Mouse (Mus musculus) skeletal muscle tissue, adult 2 months (tissue): ENCODE results near the gene P2ry14.
A peak's percentile ranks its signal among the peaks of the same experiment; 100 is the strongest.

Experiments used
- DNase-seq: peaks from one replicate; pipeline ENCODE4 v3.0.0-alpha.2; 2012; ENCODE audit warnings: low read depth, low spot score

The P2ry14 gene

DNA sequence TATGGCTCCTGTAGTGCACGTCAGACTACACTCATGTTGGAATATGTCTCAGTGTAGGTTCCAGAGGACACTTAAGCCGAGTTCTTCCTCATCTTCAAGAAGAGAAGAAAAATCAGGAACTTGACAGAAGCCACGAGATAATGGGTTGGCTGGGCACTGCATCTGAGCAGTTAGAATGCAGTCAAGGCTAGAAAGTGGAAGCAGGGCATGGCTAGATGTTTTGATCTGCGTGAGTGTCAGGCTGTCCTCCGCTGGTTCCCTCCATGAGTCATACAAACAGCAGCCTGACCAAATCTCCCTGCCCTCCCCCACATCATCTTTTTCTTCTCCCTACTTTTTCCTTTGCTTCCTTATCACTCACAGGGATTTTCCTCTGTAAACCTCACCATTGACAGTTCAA lies at the start of gene P2ry14:
Gene P2ry14, minus strand, starts transcription at position 195 of the 400 bp plus-strand sequence.
- DNase-seq = peak; percentile 13

DNA sequence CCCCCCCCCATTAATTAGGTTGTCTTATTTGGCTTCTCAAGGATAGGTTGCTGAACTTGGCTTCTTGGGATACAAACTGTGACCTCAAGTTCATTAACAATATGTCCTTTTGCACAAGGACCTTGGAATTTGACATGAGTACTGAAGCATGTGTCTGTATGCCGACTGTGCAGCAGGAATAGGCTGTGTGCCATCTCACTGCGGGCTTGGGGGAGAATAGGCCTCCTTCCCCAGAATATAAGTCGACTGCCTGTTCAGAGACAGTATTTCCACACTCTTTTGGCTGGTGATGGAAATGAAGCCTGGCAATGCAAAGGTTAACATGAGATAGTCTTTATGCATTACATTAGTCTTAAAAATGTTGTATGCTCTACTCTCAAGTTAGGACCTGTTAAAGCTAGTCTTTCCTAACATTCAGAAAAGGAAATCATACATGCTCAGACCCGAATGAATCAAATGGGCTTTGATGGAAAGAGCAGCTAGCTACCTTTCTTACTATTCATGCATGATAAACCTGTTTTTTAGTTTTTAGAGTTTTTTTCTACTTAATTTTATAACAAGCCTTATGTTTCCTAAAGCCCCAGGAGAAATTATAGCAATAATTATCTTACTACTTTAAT lies 44.0 kb upstream of the P2ry14 start:
- no peak for DNase-seq

DNA sequence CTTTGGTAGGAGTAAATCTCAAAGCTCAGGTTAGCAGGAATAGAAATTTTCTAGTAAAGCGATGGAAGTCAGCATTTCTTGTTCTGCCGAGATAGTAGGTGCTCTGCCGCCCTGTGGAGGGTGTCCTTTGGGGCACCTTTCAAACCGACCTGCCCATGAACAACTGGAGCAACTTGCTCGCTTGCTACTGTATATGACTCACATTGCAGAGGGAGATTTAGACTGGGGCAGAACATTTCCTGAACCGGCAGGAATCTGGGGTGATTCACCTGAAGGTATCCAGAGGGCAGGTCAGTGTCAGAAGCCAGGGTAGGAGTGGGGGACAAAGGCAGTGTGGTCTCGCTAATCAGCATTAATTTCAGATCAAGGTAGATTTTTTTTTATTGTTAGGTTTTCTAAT lies 41.5 kb upstream of the P2ry14 start, which contains the start of gene Gpr87:
Gene Gpr87, minus strand, starts transcription at position 167 of the 400 bp plus-strand sequence.
- DNase-seq = no peak

DNA sequence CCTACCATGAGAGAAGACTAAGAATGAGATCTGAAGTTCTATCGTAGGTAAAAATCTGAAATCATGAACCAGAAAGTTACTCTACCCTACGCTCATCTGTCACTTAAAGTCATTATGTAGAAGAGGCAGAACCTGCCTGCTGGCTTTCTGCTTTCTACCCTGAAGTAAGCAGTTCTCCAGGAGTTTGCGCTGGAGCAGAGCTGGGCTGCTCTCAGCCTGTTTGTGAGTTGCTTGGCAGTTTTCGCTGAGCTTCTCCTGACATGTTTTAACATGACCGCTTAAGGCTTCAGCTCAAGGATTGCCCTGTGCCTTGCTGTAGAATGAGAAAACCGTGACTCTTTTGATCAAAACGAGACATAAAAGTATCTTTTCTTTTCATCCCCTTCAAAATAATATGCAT lies 40.7 kb upstream of the P2ry14 start:
- no peak for DNase-seq

DNA sequence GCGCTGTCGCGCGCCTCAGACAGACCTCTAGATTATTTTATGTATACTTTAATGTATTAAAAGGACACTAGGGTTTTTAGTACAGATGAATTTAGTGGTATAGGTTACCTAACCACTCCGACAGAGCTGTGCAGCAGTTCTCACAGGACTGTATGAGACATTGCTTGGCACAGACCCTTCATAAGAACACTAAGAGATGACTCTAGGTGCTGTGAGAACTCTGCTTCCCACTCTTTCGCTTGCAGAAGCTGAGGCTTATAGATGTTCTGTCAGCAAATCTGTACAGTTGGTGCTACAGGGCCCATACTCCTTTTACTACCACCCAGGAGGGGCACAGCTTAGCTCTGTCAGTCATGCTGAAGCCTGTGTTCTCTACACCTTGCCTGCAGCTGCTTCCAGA lies 38.3 kb upstream of the P2ry14 start:
- no peak for DNase-seq

DNA sequence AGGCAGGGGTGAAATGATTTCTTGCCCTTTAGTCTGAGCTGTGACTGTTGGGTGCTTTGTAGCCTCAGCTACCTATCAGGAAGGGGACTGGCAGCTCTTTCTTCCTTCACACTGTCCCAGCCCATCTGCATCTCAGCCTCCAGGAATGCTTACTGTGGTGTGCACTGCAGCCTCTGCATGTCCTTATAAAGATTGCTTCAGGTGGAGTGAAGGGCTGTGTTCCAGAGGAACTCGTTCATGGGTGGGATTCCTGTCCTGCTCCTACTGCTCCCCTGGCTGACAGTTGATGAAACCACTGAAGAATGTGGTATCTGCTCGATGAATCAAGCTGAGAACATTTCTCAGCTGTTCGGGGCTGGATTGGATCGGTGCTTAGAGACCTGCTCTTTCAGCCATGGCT lies 33.9 kb upstream of the P2ry14 start:
- DNase-seq = no peak

DNA sequence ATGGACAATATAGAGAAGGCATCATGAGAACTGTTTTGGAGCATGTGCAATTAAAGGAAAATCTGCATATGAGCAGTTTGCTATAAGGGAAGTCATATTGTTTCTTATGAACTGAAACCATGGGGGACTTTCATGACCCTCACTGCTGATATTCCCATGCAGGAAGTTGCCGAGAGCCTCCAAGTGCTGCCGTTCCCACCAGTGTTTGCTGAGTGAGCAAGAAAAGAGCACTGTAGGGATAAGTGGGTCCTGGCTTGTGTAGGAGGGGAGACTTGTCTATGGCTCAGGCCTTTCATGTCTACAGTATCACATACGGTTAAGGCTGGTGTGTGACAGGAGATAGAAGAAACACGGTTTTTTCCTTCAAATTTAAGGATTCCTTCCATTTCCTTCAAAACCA lies 32.2 kb upstream of the P2ry14 start:
- no peak for DNase-seq

DNA sequence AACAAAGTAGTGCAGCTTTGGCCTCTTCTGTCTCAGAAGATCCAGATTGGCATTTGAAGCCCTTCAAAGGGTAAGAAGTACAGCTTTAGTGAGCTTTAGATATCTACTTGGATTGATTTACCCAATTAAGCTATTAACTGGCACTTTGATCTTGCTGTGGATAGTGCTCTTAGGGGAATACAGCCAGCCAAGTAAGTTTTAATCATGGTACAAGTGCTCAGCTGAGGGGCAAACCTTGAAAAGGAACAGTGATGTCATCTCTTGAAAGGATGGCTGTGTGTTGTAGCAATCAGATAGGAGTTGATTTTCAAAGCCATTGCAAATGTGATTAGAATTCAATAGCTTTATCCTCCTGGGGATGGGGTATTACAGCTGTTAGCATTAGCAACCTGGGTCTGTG lies 28.7 kb upstream of the P2ry14 start:
- DNase-seq = no peak

DNA sequence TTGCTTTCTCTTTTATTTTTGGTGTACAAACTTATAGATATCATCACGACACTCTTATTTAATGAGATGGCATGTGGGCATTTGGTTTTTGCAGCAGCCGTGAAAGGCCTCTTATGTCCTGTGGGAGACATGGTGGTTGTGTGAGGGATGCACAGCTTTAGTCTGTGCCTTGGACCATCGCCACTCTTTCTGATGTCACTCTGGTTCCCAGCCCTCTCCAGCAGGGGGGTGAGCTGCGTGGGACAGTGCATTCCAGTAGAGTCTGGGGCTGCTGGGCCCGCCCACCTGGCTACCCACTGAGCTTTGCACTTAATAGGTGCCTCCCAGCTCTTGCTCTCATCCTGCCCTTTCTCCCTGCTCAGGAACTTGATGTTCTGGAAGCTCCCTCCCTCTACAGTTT lies 27.7 kb upstream of the P2ry14 start:
- DNase-seq = no peak

DNA sequence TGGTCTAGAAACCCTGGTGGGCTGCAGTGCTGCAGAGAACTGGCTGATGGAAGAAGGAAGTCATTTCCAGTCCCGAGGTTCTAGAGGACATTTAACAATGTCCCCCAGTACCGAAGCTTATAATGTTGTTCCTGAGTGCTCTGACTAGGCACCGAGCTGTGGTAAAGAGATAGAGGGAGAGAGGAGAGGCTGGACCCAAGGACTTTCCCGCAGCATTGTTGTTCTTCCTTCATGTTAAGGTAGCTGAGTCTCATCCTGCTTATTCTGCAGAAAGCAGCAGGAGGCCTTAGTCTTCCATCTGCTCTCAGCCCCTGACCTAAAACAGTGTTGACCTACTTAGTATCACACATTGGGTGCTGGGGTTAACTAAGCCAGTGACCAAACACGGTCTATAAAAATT lies 23.5 kb upstream of the P2ry14 start:
- no peak for DNase-seq

DNA sequence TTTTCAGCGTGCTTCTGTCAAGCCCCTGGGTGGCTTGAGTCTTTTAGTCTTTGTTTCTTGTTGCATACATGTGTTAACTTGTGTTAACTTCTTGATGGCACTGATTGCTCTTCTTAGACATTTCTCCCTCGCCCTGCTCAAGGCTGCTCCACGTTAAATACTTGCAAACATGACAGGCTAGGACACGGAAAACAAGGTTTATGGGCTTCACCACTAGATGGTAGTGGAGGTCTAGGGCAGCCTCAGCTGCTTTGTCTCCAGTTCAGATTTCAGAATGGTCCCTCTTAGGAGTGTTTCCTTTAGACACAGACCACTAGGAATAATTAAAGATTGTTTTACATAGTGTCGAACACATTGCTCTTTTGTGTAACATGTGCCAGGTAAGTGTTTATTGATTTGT lies 21.8 kb upstream of the P2ry14 start:
- peak; percentile 10 for DNase-seq

DNA sequence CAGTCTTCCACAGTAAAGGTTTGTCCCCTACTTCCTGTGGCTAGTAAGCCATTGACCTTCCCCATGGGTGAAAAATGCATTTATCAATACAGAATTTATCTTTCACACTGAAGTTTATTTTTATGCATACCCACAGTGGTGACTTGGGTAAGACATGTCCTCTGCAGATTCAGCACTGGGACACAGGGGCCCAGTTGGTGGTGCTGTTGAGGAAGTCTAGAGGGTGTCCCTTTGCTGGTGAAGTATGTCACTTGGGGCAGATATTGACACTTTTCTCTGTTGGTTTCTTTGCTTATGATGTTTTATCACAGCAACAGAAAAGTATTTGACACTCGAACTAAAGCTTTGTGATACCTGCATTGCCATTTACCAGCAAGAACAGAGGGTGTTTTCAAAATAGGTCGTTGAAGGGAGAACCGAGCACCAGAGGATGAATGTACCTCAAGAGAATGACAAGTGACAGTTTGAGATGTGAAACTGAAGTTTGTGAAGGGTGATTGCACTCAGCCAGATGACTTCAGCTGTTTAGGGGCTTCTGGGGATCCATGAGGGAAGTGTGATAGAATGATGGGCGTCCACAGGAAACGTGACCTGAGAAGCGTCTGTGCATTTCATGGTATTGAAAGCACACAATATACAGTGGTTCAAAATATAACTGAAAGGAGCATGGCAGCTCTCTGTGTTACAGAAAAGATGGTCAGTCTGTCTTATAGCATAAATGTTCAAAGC lies 21.2 kb upstream of the P2ry14 start:
- DNase-seq = no peak

DNA sequence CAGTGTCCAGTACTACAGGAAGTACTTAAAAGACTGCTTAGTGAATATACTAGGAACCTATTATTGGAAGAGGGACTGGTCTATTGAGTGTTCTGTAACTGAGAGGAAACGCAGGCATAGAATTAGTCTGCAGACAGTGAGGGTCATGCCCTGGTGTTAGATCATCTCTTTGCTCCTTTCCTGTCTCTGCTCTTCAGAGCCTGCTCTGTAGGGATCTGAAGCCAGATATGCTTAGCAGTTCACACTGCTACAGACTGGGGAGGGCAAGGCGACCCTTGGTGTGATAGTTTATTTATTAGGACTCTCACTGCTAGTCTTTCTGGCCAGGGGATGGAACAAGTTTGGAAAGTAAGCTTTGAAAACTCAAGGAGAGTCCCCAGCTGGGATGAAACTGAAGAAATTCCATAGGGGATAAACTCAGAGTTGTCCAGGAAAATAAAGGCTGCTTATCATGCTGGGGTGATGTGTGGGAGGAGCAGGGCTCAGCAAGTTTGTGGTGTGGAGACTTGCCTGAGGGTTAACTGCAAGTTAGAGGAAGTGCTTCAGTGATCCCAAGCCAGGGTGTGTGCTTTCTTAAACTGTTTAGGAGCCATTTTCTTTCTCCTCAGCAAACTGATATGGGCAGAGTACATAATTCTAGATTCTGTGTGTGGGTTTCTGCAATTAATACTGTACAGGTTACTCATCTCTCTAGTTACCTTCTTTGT lies 16.7 kb upstream of the P2ry14 start:
- no peak for DNase-seq

DNA sequence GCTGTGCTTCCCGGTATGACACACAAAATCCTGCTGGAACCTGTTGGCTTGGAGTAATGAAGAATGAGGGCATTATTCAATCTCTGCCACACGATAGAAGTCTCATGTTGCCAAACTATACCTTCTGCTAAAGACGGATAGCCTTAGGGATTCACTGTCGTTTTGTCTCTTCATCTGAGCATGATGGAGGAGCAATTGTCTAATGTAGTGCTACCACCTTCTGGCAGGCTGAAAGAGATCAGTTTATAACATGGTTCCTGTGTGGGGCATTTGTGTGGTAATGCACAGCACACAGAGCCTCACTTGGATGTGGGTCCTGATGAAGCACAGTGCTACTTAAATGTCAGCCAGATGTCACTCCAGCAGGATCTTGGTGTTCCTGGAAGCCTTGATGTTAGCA lies 15.8 kb upstream of the P2ry14 start:
- no peak for DNase-seq

DNA sequence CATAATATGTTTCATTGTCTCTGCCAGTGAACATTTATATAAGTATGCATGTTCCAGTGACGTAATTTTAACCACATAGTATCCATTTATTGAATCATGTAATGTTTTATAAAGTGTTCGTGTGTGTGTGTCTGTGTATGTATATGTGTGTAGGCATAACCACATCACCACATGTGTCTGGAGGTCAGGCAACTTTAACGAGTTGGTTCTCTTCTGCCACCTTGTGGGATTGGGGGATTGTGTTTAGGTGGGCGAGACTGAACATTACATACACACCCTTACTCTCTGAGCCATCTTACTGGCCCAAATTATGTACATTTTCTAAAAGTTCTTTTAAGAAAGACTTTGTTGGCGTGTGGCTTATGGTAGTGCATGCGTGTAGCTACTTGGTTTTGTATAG lies 15.1 kb upstream of the P2ry14 start:
- no peak for DNase-seq

DNA sequence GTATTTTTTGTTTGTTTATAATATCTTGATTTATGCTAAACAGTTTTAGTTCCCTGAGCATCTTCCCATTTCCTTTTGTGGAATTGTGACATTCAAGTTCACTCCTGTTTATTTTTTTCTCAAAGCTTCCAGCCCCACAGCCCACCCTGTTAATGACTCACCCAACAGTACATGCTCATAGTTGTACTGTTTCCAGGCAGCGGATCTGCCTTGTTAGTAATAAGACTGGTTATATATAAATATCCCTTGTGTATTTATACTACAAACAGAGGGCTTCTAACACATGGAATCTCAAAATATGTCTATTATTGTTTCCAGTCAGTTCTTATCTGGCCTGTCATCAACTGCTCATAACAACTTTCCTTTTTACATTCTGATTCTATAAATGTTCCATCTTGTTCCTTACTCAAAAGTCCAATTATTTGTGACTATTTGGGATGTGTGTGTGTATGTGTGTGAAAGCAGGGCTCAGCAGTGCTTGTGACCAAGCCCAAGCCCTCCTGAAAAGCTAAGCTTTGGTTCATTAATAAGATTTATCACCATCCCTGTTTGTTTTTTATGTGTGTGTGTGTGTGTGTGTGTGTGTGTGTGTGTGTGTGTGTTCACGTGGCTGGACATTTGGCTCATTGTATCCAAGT lies 14.1 kb upstream of the P2ry14 start:
- no peak for DNase-seq

DNA sequence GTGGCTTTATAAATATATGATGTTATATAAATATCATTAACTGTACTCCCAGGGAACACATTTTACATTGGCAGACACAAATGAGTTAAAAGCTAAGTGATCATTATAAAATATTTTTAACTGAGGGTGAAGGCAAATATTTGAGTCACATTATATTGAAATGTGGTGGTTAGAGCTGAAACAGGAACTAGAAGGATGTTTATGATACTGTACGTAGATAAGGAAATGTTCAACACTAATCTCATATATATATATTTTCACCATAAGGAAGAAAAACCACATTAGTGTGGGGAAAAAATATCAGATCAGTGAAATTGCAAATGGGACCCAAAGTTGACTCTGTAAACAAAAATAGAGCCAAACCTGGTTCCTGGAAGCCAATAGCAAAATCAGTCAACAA lies 7.0 kb upstream of the P2ry14 start:
- DNase-seq = no peak

DNA sequence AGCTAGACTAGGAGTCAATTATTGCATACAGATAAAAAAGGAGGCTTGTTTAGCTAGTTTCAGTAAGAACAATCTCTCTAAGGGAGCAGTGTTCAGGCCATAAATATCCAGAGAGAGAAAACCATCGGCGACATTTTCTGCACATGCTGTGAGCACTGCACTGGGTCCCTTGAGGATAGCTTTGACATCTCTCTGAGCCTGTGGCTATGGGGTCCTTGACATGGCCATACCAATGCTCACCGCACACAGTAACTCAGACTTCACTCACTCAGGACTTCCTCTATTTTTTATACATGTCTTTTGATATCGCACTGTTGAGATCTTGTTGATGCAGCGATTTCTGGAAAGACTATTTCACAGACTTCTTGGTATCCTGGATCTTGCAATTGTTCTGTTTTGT lies 3.6 kb upstream of the P2ry14 start:
- DNase-seq = no peak

DNA sequence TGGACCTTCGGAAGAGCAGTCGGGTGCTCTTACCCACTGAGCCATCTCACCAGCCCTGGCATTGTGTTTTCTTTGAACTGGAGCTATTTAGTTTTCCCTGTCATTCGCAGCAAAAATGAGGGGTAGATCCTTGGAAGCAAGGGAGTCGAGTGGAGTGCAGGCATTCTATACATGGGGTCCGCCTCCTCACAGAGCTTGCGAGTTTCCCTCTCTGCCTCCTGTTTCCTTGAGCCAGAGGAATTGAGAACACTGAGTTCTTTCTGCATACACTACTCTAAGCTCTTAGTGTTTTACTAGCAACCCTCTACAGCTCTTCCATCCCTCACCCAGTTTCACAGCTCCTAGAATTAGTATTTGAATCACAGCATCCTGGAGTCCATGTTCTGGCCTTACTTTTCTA lies 2.0 kb upstream of the P2ry14 start:
- no peak for DNase-seq

DNA sequence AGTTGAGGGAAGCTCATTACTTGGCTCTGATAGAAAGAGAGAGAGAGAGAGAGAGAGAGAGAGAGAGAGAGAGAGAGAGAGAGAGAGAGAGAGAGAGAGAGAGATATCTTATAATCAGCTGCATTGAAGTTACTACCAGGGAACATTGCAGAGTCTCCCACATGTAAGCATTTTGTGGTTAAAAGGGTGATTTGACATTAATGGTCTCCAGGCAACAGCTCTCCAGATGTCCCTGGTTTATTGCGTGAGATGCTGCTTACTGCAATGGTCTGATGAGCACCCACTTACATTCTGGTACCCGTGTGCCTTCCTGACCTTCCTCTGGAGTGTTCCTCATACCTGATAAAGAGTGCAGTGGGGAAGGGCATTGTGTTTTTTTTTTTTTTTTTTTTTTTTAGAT lies 1.5 kb upstream of the P2ry14 start:
- no peak for DNase-seq

DNA sequence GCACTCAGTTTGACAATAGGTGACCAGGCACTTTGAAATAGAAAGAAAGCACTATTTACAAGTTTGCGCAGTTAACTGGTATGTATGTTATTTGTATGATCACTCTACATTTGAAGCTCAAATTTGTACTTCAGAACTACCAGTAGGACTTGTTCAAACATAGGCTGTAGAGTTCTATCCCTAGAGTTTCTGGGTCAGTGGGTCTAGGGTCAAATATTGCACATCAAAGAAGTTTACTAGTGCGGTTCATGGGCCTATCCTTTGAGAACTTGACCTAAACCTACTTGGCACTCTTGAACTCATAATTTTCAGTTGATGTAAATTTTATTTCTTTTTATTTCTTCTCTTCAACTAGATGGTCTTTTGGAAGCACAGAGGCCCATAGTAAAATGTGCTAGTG lies 2.8 kb downstream of the P2ry14 start:
- no peak for DNase-seq

DNA sequence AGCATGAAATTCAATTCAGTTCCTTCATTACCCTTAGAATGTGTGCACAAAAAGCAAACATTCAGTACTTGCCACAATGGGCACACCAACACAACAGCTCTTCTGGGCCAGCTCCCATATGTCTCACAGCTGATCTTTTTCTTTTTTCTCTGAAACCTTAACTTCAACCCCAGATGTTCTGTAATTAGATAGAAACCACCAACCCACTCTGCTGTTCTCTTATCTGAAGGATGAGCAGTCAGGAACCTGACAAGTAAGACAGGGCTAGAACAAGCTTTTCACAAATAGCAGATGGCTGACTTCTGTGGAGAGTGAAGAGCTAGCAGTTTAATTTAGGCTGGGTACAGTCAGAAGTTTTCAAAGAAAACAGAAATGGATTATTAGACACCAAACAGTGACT lies 3.8 kb downstream of the P2ry14 start:
- DNase-seq = no peak

DNA sequence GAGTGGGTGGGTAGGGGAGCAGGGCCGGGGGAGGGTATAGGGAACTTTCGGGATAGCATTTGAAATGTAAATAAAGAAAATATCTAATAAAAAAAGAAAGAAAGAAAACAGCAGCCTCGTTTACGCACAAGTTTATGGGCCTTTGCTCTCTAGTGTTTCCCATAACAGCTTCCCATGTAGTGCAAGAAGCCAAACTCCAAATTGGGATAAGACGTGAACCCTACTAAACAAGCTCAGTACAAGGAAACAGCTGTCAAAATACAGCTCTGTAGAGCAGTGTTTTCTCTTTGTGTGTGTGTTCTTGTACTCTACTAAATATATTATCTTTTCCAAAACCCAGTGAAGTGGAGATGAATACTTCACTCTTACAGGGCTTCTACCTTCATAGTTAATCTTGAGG lies 8.2 kb downstream of the P2ry14 start:
- no peak for DNase-seq
